Mouse (Mus musculus) hindlimb bud, embryonic 11.5 days (tissue): Measurements from ENCODE around the gene Hook2.

ENCODE experiments used
- DNase-seq: peaks from one replicate; pipeline ENCODE4 v3.0.0-alpha.2; 2012; ENCODE audit warnings: low read depth, low spot score; ENCODE audit errors: extremely low spot score

The Hook2 gene

DNA sequence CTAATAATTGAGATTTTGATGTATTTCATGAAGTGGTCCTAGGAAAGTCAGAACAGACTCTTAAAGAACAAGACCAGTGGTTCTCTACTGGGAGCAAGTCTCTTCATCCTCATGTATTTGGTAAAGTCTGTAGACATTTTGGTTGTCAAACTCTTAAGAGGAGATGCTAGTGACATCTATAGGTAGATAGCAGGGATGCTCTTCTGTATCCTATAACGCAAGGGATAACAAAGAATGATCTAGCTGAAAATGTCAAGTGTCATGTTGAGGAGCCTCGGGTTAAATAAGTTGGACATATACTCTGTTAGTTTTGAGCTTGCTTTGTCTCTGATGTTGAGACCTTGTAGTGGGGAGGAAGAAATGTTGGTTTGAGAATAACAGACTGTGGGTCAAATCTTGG is 37.5 kb downstream of the Hook2 start:
- DNase-seq: no peak

DNA sequence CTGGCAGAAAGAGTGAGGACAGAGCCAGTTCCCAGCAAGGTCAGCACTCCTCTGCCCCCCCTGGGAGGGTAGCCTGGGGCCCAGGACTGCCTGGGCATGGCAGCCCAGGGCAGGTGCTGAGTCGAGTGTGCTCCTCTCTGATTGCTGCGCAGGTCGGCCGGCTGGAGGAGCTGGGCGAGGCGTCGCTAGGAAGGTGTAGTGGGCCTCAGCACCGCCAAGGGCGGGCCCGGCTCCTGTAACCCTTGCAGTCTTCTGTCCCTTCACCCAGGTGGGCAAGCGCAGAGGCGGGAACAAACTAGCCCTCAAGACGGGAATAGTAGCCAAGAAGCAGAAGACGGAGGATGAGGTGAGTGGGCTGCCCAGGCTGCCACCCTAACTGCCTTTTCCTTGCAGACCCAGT is 38.9 kb downstream of the Hook2 start:
- no peak for DNase-seq

DNA sequence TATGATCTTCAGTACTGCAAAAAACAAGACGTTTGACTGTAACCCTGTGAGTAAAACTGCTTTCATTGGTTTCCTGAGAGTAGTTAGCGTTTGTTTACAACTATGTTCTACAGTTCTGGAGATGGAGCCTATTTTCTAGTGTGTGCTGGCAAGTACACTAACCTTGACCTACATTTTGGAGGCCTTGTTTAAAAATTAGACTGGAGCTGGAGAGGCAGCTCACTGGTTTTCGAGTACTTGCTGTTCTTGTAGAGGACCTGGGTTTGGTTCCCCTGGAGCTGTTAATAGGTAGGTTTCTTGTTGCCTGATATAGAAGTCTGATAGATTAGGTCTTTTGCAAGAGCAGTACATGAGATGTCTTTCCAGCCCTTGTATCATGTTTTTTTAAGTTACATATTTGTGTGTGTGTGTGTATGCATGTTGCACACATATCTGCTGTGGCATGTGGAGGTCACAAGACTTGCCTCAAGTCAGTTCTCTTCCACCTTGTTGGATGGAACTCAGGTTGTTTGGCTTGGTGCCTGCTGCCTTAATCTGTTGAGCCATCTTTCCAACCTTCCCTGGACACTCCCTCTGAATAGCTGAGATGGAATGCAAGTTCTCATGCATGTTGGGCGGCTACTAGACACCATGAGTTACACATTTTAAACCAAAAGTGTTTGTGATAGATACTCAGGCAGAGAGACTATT is 42.4 kb downstream of the Hook2 start:
- DNase-seq: no peak

DNA sequence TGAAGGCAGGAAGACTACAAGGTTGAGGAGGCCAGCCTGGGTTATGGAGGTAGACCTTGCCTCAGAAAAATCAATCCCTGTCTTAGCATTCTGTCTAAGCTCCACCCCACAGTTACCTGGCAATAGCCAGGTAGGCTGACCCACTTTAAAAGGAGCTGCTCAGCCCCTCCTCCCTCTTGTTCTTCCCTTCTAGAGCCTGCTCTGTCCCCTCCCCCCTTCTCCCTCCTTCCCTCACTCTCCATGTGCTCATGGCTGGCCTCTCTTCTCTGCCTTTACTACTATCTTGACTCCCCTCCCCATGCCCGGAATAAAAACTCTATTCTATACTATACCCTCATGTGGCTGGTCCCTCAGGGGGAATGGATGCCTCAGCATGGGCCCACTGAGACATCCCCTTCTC is 43.5 kb downstream of the Hook2 start:
- no peak for DNase-seq

DNA sequence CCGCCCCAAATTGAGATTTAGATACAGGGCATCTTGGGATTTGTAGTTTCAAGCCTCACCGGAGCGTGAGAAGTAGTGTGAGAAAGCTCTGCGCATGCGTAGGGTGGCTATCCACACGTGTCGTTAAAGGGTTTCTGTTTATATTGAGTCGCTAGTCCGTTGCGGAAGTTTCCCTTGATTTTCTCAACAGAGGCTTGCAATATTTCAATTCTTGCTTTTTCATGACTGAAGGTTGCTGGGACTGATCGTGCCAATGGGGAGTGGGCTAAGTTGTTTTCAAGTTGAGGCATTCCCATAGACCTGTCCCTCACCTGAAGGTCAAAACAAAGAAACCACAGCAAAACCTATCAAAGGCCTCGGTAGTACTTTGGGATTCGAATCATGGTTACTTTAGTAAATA is 44.4 kb downstream of the Hook2 start:
- no peak for DNase-seq

DNA sequence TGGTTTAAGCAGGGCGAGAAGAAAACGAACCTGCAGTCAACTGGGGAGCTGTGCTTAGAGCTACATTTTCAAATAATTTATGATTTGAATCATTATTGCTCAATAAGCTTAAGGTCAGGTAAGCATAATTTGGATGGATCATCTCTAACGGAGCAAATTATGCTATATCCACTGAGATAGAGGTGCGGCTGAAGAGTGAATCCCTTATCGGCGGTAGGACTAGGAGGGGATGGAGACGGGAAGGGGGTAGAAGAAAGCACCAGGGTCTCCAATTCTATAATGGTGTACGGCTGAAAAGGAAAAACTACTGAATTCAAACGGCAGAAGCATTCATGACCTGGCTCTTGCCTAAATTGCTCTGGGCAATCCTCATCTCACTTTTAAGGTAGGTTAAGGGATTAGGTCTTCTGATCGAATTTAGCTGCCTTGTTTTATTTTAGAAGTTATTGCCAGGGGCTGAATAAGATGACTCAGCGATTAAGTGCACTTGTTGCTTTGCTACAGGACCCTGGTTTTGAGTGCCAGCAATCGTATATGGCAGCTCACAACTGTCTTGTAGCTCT is 44.8 kb downstream of the Hook2 start:
- no peak for DNase-seq

DNA sequence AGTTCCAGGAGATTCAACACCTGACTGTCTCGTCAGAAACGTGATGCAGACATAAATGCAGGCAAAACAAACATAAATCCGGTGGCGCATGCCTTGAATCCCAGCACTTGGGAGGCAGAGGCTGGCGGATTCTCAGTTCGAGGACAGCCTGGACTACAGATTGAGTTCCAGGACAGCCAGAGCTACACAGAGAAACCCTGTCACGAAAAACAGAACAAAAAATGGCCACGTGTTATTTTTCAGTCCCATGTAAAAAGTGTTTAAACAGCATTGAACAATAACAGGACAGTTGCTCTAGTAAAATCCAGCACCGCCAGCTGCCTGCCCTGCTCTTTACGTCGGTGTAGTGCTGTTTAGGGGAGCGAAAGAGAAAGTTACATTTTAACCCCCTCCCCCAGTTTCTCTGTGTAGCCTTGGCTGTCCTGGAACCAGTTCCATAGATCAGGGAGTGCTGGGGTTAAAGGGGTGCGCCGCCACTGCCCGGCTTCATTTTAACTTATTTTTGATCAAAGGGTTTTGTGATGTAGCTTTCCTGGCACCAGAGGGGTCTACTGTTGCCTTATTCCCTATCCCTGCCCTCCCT is 45.4 kb downstream of the Hook2 start:
- DNase-seq: no peak

DNA sequence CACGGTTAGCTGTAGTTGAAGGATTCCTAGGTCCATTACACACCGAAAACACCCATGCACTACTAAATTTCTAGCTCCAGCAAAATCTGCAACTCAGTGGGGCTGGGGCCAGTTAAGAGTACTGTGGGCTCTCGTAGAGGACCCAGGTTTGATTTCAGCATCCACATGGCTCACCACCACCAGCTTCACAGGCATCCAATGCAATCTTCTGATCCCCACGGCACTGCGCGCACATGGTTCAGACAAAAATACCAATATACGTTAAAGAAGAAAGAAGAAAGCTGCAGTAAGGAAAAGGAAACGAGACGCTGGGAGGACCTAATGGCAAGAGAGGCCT is 45.9 kb downstream of the Hook2 start:
- DNase-seq: no peak

DNA sequence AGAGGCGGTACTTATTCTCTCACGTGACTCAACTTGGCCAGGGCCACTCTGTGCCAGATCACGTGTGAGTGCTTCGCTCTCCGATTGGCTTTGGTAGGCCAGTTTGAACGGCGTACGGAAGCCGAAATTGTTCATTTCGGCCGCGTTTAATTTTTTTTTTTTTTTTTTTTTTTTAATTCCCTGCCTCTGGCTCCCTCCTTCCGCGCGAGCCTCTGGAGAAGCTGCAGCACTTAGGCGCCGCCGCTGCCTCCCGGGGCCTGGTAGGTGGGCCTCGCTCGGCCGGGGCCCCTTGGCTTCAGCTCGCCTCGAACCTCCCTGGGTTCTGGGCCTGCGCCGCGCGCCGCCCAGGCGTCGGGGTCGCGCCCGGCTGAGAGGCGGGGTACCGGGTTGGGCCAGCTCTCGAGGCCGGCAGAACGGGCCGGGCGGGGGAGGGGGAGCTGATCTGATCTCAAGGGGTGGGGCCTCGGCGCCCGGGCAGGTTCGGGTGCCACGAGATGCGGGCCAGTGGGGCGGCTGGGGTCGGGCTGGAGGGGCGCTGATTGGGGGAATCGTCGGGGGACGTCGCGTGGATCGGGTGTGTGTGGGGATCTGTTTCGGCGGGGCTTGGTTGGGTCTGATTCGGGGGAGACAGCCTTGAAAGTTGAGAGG is 46.4 kb downstream of the Hook2 start, which contains the start of gene Tnpo2:
Gene Tnpo2 (plus strand): TSS at position 198 of the 648 bp plus-strand sequence.
- DNase-seq: peak; percentile 89

DNA sequence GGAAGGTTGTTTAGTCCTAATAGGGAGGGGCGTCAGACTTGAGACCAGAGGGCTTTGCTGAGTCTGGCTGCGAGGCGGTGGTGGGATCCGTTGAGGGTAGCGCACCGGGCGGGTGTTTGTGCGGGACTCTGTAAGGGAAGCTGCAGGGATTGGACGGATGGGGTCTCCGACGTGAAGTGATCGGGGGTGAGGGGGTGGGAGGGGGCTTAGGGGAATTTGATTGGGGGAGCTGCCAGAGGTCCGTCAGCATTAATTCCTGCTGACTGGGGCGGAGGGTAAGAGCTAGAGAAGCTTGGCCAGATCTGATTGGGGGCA is 46.9 kb downstream of the Hook2 start:
- DNase-seq: no peak

DNA sequence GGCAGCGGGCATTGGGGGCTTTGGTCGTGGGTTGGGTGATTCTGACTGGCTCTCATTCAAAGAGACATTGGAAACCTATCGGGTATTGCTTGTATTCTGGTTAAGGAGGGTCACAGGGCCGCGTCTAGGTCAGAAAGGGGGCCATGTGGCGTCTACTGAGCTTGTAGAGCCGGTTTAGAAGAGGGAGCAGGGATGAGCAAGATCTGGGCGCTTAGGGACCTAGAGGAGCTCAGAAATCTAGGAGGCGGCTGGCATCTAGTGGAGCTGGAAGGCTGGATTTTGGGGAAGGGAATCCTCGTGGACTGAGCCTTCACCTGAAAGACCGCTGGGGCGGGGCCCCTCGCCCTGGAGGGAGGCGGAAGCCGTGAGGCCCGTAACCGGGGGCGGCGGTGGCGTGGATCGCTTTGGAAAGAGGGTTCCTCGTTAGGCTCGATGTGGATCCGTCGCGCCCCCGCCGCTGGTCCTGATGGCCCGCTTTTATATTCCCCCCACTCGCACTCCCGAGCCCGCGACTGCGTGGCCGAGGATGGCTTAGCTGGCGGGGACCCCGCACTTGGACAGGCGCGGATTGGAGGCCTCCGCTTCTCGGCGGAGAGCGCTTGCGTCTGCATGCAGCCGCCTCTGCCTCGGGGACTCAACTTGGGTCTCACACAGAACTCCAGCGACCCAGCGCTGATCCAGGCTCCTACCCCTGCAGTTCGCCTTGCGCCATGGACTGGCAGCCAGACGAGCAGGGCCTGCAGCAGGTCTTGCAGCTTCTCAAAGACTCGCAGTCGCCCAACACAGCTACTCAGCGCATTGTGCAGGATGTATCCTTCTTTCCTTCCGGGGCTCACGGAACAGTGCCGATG is 47.5 kb downstream of the Hook2 start:
- DNase-seq: no peak

DNA sequence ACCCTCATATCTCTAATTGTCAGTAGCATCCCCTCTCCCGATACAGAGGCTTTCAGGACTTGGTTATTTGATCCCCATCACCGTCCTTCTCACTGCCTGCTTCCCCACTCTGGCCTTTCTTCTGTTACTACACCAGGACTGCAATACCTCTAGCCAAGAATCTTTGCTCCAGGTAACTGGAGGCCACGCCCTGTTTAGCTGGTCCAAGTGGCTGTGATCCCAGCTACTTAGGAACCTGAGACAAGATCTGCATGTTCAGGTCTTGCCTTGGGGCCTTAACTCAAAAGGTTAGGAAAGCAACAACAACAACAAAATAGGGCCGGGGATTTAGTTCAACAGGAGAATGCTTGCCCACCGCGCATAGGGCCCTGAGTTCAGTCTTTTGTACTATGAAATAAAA is 53.2 kb downstream of the Hook2 start:
- DNase-seq: no peak
